Mouse (Mus musculus) ES-Bruce4 (cell line): Measurements from ENCODE around the gene Sun3.

Source experiments
- CTCF ChIP-seq: IDR thresholded peaks from one replicate; pipeline ENCODE4 v1.8.1; 2011; ENCODE audit warnings: low read depth, low read length
- EP300 ChIP-seq: IDR thresholded peaks from 2 replicates; pipeline ENCODE4 v1.6.1; 2011; ENCODE audit warnings: low read depth, low read length; ENCODE audit not compliant: insufficient read depth
- POLR2A ChIP-seq: IDR thresholded peaks from one replicate; pipeline ENCODE4 v1.8.1; 2011; ENCODE audit warnings: low read length; ENCODE audit not compliant: insufficient read depth

DNA sequence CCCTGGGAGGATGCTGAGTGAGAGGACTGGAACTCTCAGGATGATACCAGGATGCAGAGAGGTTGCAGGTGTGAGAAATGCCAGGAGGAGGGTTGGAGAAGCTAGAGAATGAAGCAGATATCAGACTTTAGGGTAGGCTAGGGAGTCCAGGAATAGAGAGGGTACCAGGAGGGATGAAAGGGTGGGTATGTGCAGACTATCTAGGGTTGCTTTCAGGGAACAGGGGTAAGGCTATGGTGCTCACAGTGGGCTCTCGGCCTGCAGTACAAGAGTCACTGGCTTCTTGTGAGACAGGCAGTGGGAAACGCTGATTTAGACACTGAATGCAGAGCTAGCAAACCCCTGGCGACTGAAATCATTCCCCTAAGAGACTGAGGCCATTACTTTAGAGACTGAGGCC, 75.6 kb downstream of the Sun3 start, which contains the start of gene Pkd1l1:
- TF ChIP-seq CTCF (no peak), EP300 (no peak), POLR2A (no peak)
